Mouse (Mus musculus): ENCODE measurements around the gene Itpkb.

- TF ChIP-seq EP300 (IDR thresholded peaks at IDR 0.05; ENCODE audit: low read depth): no peak
- TF ChIP-seq CTCF (IDR thresholded peaks at IDR 0.05; ENCODE audit: low read depth): no peak
Observed at GRCm38 (mm10) chr1:180465620-180466019, 135.3 kb downstream of the Itpkb start.
